Comparison of ENCODE assay signal across 8 mouse cellular contexts in genomic region chr12:84862136-84862910, GRCm38 (mm10). TPM values are rescaled to one million over a fixed set of nuclear protein-coding genes. Genes with fewer than 3 reads are reported as not detected.
A peak's percentile ranks its signal among the peaks of the same experiment; 100 is the strongest.
DNase-seq lines count a peak whose midpoint lies in the region; ATAC-seq and TF ChIP-seq lines count a peak whose summit lies in the region.
"Had no signal": no experiment of that assay in that cellular context is flagged by ENCODE, and none has a peak within 500 bp of the region (broad histone marks: within the 10 kb centered on the region; RNA-seq: fewer than 3 reads in every experiment).

No protein-coding gene starts in this region.

- ATAC-seq in lung, postnatal 0 days: 0 out of 2 replicates have a peak, but pooled peaks have one; percentile 21
- ATAC-seq in limb, embryonic 15.5 days (ENCODE audit: insufficient number of reproducible peaks, low FRiP score, low TSS enrichment, low read depth): peak; percentile 82; the same call in 1 of the 2 replicates
- no peak for ATAC-seq in erythroblast, adult 5-6 weeks (replicated peaks; ENCODE audit: low FRiP score, poor library complexity, severe bottlenecking)
- ATAC-seq: midbrain, embryonic 13.5 days had no signal

- no peaks in the 10 kb centered on the region for H3K9me3 ChIP-seq in lung, postnatal 0 days (ENCODE audit: low read length)
- no peaks in the 10 kb centered on the region for H3K9me3 ChIP-seq in limb, embryonic 15.5 days
- H3K9me3 ChIP-seq: midbrain, embryonic 13.5 days had no signal

- H3K9ac ChIP-seq in lung, postnatal 0 days (replicated peaks; ENCODE audit: low read depth): no peak overlapping the region
- H3K9ac ChIP-seq in limb, embryonic 15.5 days: no peak overlapping the region
- H3K9ac ChIP-seq: midbrain, embryonic 13.5 days had no signal

- H3K4me1 ChIP-seq in lung, postnatal 0 days (ENCODE audit: insufficient read depth, low read depth, low read length): no peaks in the 10 kb centered on the region; the same call in 1 of the 2 replicates
- peaks cover 38% of the 10 kb centered on the region for H3K4me1 ChIP-seq in limb, embryonic 15.5 days
- H3K4me1 ChIP-seq: midbrain, embryonic 13.5 days had no signal

- H3K36me3 ChIP-seq in lung, postnatal 0 days (ENCODE audit: insufficient read depth, low read length): no peaks in the 10 kb centered on the region
- no peaks in the 10 kb centered on the region for H3K36me3 ChIP-seq in limb, embryonic 15.5 days
- H3K36me3 ChIP-seq: midbrain, embryonic 13.5 days had no signal

- no peak for TF ChIP-seq EP300 in lung, postnatal 0 days (IDR thresholded peaks at IDR 0.05)

- H3K4me2 ChIP-seq in lung, postnatal 0 days (replicated peaks; ENCODE audit: low read depth, low read length): no peak overlapping the region
- no peak overlapping the region for H3K4me2 ChIP-seq in limb, embryonic 15.5 days
- H3K4me2 ChIP-seq: midbrain, embryonic 13.5 days had no signal

- peak; percentile 41 for DNase-seq in lung, postnatal 0 days (ENCODE audit: low spot score)
- DNase-seq in lung, postnatal 25 days (ENCODE audit: low spot score): no peak
- peak; percentile 67 to 80 for DNase-seq in cerebellum, adult 18-20 months
- DNase-seq in gastrocnemius, postnatal 10 days: peak; percentile 57
- no peak for DNase-seq in frontal cortex, postnatal 25 days (ENCODE audit: low spot score in 2 of 2)

- WGBS in lung, postnatal 0 days: 77% methylated on average over 14 of the region's 14 CpGs
- 52% methylated on average over 14 of the region's 14 CpGs for WGBS in limb, embryonic 15.5 days

- no peak for TF ChIP-seq CTCF in lung, postnatal 0 days (IDR thresholded peaks at IDR 0.05)

- H3K4me3 ChIP-seq in lung, postnatal 0 days (ENCODE audit: low read depth, low read length): no peak overlapping the region
- H3K4me3 ChIP-seq in limb, embryonic 15.5 days: no peak overlapping the region
- H3K4me3 ChIP-seq: midbrain, embryonic 13.5 days had no signal

- no peaks in the 10 kb centered on the region for H3K27me3 ChIP-seq in lung, postnatal 0 days (replicated peaks; ENCODE audit: insufficient read depth, low read length)
- 0 out of 2 replicates have a peak, but pooled peaks cover 3% of the 10 kb centered on the region for H3K27me3 ChIP-seq in limb, embryonic 15.5 days
- H3K27me3 ChIP-seq: midbrain, embryonic 13.5 days had no signal

- H3K27ac ChIP-seq in lung, postnatal 0 days (ENCODE audit: low read length): no peak overlapping the region
- peak overlapping the region; percentile 87 for H3K27ac ChIP-seq in limb, embryonic 15.5 days
- H3K27ac ChIP-seq: midbrain, embryonic 13.5 days had no signal

RNA-seq across cellular contexts. Expression of gene Ltbp2, which starts 14.0 kb away (rescaled TPM):
- 22.4 and 25.7 TPM in 2 replicates for polyA plus RNA-seq in lung, postnatal 0 days (2015; fragmentation: Nextera tagmentation; extraction: Ambion mirVana)
- total RNA-seq in gastrocnemius, postnatal 10 days (2021): 1 to 10 TPM; 1.9 to 2.5 TPM
- polyA plus RNA-seq in limb, embryonic 15.5 days (2015; fragmentation: Nextera tagmentation; extraction: Ambion mirVana): 7.1 and 8.7 TPM in 2 replicates
- 0.19 TPM in 1 of 2 replicates, not detected in the other for total RNA-seq in erythroblast, adult 5-6 weeks (2015; ENCODE audit: low replicate concordance)
- 0.14 and 2.4 TPM in 2 replicates for total RNA-seq in erythroblast, adult 5-6 weeks (2017; ENCODE audit: low replicate concordance)

Comparison
In these comparisons a context has a peak if more than half of its experiments do, and no peak if none do; other contexts are left out.
1. DNase-seq: peak in lung, postnatal 0 days (single experiment), cerebellum, adult 18-20 months (2 of 2) and gastrocnemius, postnatal 10 days (single experiment); none in lung, postnatal 25 days (single experiment) and frontal cortex, postnatal 25 days (0 of 2).